Mouse (Mus musculus): ENCODE data around the gene 1700067P10Rik. TPM values are rescaled to one million over a fixed set of nuclear protein-coding genes. Genes with fewer than 3 reads are reported as not detected.

1700067P10Rik gene
- polyA plus RNA-seq, 1 experiment from 2014 or later = not detected

GRCm38 (mm10) chr17:48132810-48133209 is 43.7 kb downstream of the 1700067P10Rik start:
- ATAC-seq (ENCODE audit: low FRiP score, low read depth) = no peak
- 92% methylated on average over 2 of the region's 2 CpGs for WGBS
- Histone ChIP-seq H3K4me2 (no peak overlapping the region), H3K4me3 (no peak overlapping the region), H3K9ac (no peak overlapping the region), H3K36me3 (no peaks in the 10 kb centered on the region), H3K4me1 (replicated peaks) (no peaks in the 10 kb centered on the region), H3K9me3 (no peaks in the 10 kb centered on the region), H3K27me3 (no peaks in the 10 kb centered on the region), H3K27ac (replicated peaks) (no peak overlapping the region)

Other genes with a start within 250 kb of the 1700067P10Rik start
- gene Foxp4, start 164.7 kb upstream of the 1700067P10Rik start, polyA plus RNA-seq (2015; fragmentation: Nextera tagmentation; extraction: Ambion mirVana) = 34.3 and 42.2 TPM in 2 replicates
- gene 1700122O11Rik, start 51.0 kb upstream of the 1700067P10Rik start, polyA plus RNA-seq (2015; fragmentation: Nextera tagmentation; extraction: Ambion mirVana) = not detected in 2 replicates
- not detected in 2 replicates for gene 9830107B12Rik, start 56.9 kb downstream of the 1700067P10Rik start, polyA plus RNA-seq (2015; fragmentation: Nextera tagmentation; extraction: Ambion mirVana)
- 0.21 TPM in 1 of 2 replicates, not detected in the other for gene A530064D06Rik, start 78.0 kb downstream of the 1700067P10Rik start, polyA plus RNA-seq (2015; fragmentation: Nextera tagmentation; extraction: Ambion mirVana)
- not detected in 2 replicates for gene Trem1, start 143.4 kb downstream of the 1700067P10Rik start, polyA plus RNA-seq (2015; fragmentation: Nextera tagmentation; extraction: Ambion mirVana)
- gene Trem3, start 158.5 kb downstream of the 1700067P10Rik start, polyA plus RNA-seq (2015; fragmentation: Nextera tagmentation; extraction: Ambion mirVana) = not detected in 2 replicates
- 0.30 and 1.1 TPM in 2 replicates for gene Treml4, start 175.0 kb downstream of the 1700067P10Rik start, polyA plus RNA-seq (2015; fragmentation: Nextera tagmentation; extraction: Ambion mirVana)
- 0.13 and 0.21 TPM in 2 replicates for gene Treml2, start 210.2 kb downstream of the 1700067P10Rik start, polyA plus RNA-seq (2015; fragmentation: Nextera tagmentation; extraction: Ambion mirVana)
- gene B430306N03Rik, start 226.8 kb downstream of the 1700067P10Rik start, polyA plus RNA-seq (2015; fragmentation: Nextera tagmentation; extraction: Ambion mirVana) = 0.05 and 0.24 TPM in 2 replicates

Data from hindbrain, embryonic 15.5 days (tissue).